Mouse (Mus musculus) liver, embryonic 16.5 days (tissue): ENCODE measurements at regions not wholly inside any gene's neighbourhood (a gene's known extent, or its start where the extent isn't known, plus 50 kb on each side); places are given as distances from the start of the nearest gene placed in this dataset.

ENCODE experiments used
- ATAC-seq: fragments of 200-750 bp; cut with Nextera tagmentation; 2 replicates; pipeline ENCODE4 v1.8.0; 2017; ENCODE audit warnings: low read depth, mild to moderate bottlenecking, moderate number of reproducible peaks, moderate library complexity
- H3K27ac ChIP-seq: fragments of 300-500 bp; sonication (generic); 2 replicates; pipeline ENCODE4 v1.5.1; 2014; ENCODE audit warnings: mild to moderate bottlenecking, low read length
- H3K27me3 ChIP-seq: fragments of 300-500 bp; sonication (generic); 2 replicates; pipeline ENCODE4 v1.6.1; 2014; ENCODE audit warnings: low read depth, low read length, mixed read lengths; ENCODE audit not compliant: control insufficient read depth, insufficient read depth
- H3K36me3 ChIP-seq: fragments of 300-500 bp; sonication (generic); 2 replicates; pipeline ENCODE4 v1.6.1; 2014; ENCODE audit warnings: mild to moderate bottlenecking; ENCODE audit not compliant: control insufficient read depth, insufficient read depth
- H3K4me1 ChIP-seq: fragments of 300-500 bp; sonication (generic); 2 replicates; pipeline ENCODE4 v1.6.1; 2014; ENCODE audit warnings: low read depth, low read length, mixed read lengths; ENCODE audit not compliant: control insufficient read depth
- H3K4me2 ChIP-seq: fragments of 300-500 bp; sonication (generic); 2 replicates; pipeline ENCODE4 v1.6.1; 2014; ENCODE audit warnings: low read depth, low read length, mixed read lengths
- H3K4me3 ChIP-seq: fragments of 300-500 bp; sonication (generic); 2 replicates; pipeline ENCODE4 v1.5.1; 2014; ENCODE audit warnings: low read depth, mild to moderate bottlenecking, low read length
- H3K9ac ChIP-seq: fragments of 300-500 bp; sonication (generic); 2 replicates; pipeline ENCODE4 v1.6.1; 2014; ENCODE audit warnings: low read depth, low read length
- H3K9me3 ChIP-seq: fragments of 300-500 bp; sonication (generic); replicated peaks from 2 replicates; pipeline ENCODE4 v1.6.1; 2016; ENCODE audit warnings: low read length; ENCODE audit not compliant: control insufficient read depth
- WGBS: fragments of 180-500 bp; shearing (Covaris S2); extraction: QIAGEN DNeasy Blood & Tissue Kit; methylation state at CpG from one replicate; pipeline ENCODE4 v1.1.7; 2014; ENCODE audit not compliant: insufficient replicate concordance; 5-methylcytosine and 5-hydroxymethylcytosine counted together

GRCm38 (mm10) chr3:27815201-27815695 is 80.9 kb downstream of the Tmem212 start:
- Histone ChIP-seq H3K4me3 (no peak overlapping the region), H3K27me3 (no peaks in the 10 kb centered on the region), H3K36me3 (no peaks in the 10 kb centered on the region), H3K4me2 (no peak overlapping the region), H3K4me1 (no peaks in the 10 kb centered on the region), H3K9me3 (no peaks in the 10 kb centered on the region), H3K27ac (no peak overlapping the region), H3K9ac (no peak overlapping the region)
- 69% methylated on average over 6 of the region's 6 CpGs for WGBS
- ATAC-seq: no peak

GRCm38 (mm10) chr3:27804271-27804670 is 91.9 kb downstream of the Tmem212 start:
- Histone ChIP-seq H3K27me3 (no peaks in the 10 kb centered on the region), H3K4me3 (no peak overlapping the region), H3K4me1 (no peaks in the 10 kb centered on the region), H3K4me2 (no peak overlapping the region), H3K27ac (no peak overlapping the region), H3K9me3 (no peaks in the 10 kb centered on the region), H3K9ac (no peak overlapping the region), H3K36me3 (no peaks in the 10 kb centered on the region)
- WGBS: 46% methylated on average over 5 of the region's 5 CpGs
- ATAC-seq: no peak

- no peaks in the 10 kb centered on the region for H3K36me3 ChIP-seq
- no peak overlapping the region for H3K4me2 ChIP-seq
- H3K4me3 ChIP-seq: no peak overlapping the region
- WGBS: 23% methylated on average over 3 of the region's 3 CpGs
- ATAC-seq: no peak
- H3K9me3 ChIP-seq: no peaks in the 10 kb centered on the region
- H3K9ac ChIP-seq: no peak overlapping the region
- H3K4me1 ChIP-seq: no peaks in the 10 kb centered on the region
- no peaks in the 10 kb centered on the region for H3K27me3 ChIP-seq
- H3K27ac ChIP-seq: no peak overlapping the region
These were observed 80.5 kb upstream of the Fndc3b start for GRCm38 (mm10) chr3:27791633-27791951.

- no peak overlapping the region for H3K4me3 ChIP-seq
- H3K4me2 ChIP-seq: no peak overlapping the region
- ATAC-seq: no peak
- no peak overlapping the region for H3K27ac ChIP-seq
- H3K27me3 ChIP-seq: no peaks in the 10 kb centered on the region
- no peaks in the 10 kb centered on the region for H3K4me1 ChIP-seq
- no peaks in the 10 kb centered on the region for H3K9me3 ChIP-seq
- no peak overlapping the region for H3K9ac ChIP-seq
- whole genome bisulfite sequencing: 57% methylated on average over 13 of the region's 13 CpGs
- no peaks in the 10 kb centered on the region for H3K36me3 ChIP-seq
These were observed 80.0 kb upstream of the Fndc3b start for GRCm38 (mm10) chr3:27790932-27791632.

GRCm38 (mm10) chr3:27783926-27784325 is 72.8 kb upstream of the Fndc3b start:
- 59% methylated on average over 2 of the region's 2 CpGs for WGBS
- no peaks in the 10 kb centered on the region for H3K27me3 ChIP-seq
- no peaks in the 10 kb centered on the region for H3K36me3 ChIP-seq
- no peak overlapping the region for H3K4me3 ChIP-seq
- H3K4me1 ChIP-seq: no peaks in the 10 kb centered on the region
- no peak overlapping the region for H3K4me2 ChIP-seq
- H3K9me3 ChIP-seq: no peaks in the 10 kb centered on the region
- ATAC-seq: no peak
- H3K27ac ChIP-seq: no peak overlapping the region
- no peak overlapping the region for H3K9ac ChIP-seq

- WGBS: 49% methylated on average over 4 of the region's 4 CpGs
- Histone ChIP-seq H3K9me3 (no peaks in the 10 kb centered on the region), H3K36me3 (no peaks in the 10 kb centered on the region), H3K4me3 (no peak overlapping the region), H3K27ac (no peak overlapping the region), H3K4me2 (no peak overlapping the region), H3K27me3 (no peaks in the 10 kb centered on the region), H3K4me1 (no peaks in the 10 kb centered on the region), H3K9ac (no peak overlapping the region)
- no peak for ATAC-seq
These were observed 72.4 kb upstream of the Fndc3b start for GRCm38 (mm10) chr3:27783476-27783875.

GRCm38 (mm10) chr3:27782056-27782765 is 71.1 kb upstream of the Fndc3b start:
- no peak overlapping the region for H3K4me3 ChIP-seq
- no peaks in the 10 kb centered on the region for H3K36me3 ChIP-seq
- no peak for ATAC-seq
- H3K4me1 ChIP-seq: no peaks in the 10 kb centered on the region
- no peaks in the 10 kb centered on the region for H3K27me3 ChIP-seq
- no peaks in the 10 kb centered on the region for H3K9me3 ChIP-seq
- H3K4me2 ChIP-seq: no peak overlapping the region
- no peak overlapping the region for H3K27ac ChIP-seq
- WGBS: 54% methylated on average over 19 of the region's 19 CpGs
- no peak overlapping the region for H3K9ac ChIP-seq

- H3K4me1 ChIP-seq: no peaks in the 10 kb centered on the region
- H3K36me3 ChIP-seq: no peaks in the 10 kb centered on the region
- H3K9ac ChIP-seq: no peak overlapping the region
- 48% methylated on average over 7 of the region's 7 CpGs for WGBS
- no peak overlapping the region for H3K4me3 ChIP-seq
- H3K27me3 ChIP-seq: no peaks in the 10 kb centered on the region
- H3K27ac ChIP-seq: no peak overlapping the region
- no peak for ATAC-seq
- H3K9me3 ChIP-seq: no peaks in the 10 kb centered on the region
- no peak overlapping the region for H3K4me2 ChIP-seq
These were observed 68.8 kb upstream of the Fndc3b start for GRCm38 (mm10) chr3:27779892-27780291.

- Histone ChIP-seq H3K4me1 (no peaks in the 10 kb centered on the region), H3K9me3 (no peaks in the 10 kb centered on the region), H3K27ac (no peak overlapping the region), H3K4me3 (no peak overlapping the region), H3K9ac (no peak overlapping the region), H3K27me3 (no peaks in the 10 kb centered on the region), H3K4me2 (no peak overlapping the region), H3K36me3 (no peaks in the 10 kb centered on the region)
- ATAC-seq: no peak
- 67% methylated on average over 6 of the region's 6 CpGs for WGBS
These were observed 66.6 kb upstream of the Fndc3b start for GRCm38 (mm10) chr3:27777751-27778150.
